Comparison of ENCODE assay signal across 9 mouse cellular contexts in the genomic region with DNA sequence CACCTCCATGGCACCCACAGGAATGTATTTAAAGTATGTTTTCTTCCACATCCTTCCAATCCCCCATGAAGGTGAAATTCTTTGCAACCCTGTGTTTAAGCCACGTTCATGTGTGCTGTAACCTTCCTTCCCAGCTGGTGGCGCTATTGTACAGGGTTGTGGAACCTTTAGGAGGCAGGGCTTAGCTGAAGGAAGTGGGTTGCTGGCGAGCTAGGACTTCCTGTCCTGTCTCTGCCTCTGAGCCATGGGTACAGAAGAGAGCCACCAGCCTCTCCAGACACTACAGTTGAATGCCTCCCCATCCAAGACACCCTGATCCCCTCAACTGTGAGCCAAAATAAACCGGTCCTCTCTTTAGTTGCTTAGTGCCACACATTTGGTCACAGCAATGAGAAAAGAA. TPM values are rescaled to one million over a fixed set of nuclear protein-coding genes. Genes with fewer than 3 reads are reported as not detected.
DNase-seq lines count a peak whose midpoint lies in the region; ATAC-seq and TF ChIP-seq lines count a peak whose summit lies in the region.
"Had no signal": no experiment of that assay in that cellular context is flagged by ENCODE, and none has a peak within 500 bp of the region (broad histone marks: within the 10 kb centered on the region; RNA-seq: fewer than 3 reads in every experiment).

No protein-coding gene starts in this region.

- no peak overlapping the region for H3K27ac ChIP-seq in kidney, embryonic 15.5 days
- no peak overlapping the region for H3K27ac ChIP-seq in ES-E14 (ENCODE audit: insufficient read depth, low read depth, low read length, poor library complexity, severe bottlenecking)
- no peak overlapping the region for H3K27ac ChIP-seq in small intestine, adult 2 months (ENCODE audit: insufficient read depth, low read depth, low read length)
- H3K27ac ChIP-seq: limb, embryonic 13.5 days had no signal

- H3K36me3 ChIP-seq in kidney, embryonic 15.5 days, result no peaks in the 10 kb centered on the region
- H3K36me3 ChIP-seq in ES-E14 (ENCODE audit: control insufficient read depth, insufficient read depth, low read length, poor library complexity, severe bottlenecking), result no peaks in the 10 kb centered on the region
- no peaks in the 10 kb centered on the region for H3K36me3 ChIP-seq in small intestine, adult 2 months (ENCODE audit: control insufficient read depth, insufficient read depth, low read length)
- H3K36me3 ChIP-seq: limb, embryonic 13.5 days had no signal

- no peak overlapping the region for H3K9ac ChIP-seq in kidney, embryonic 15.5 days
- H3K9ac ChIP-seq in ES-E14 (ENCODE audit: insufficient read depth, low read depth, low read length, poor library complexity, severe bottlenecking), result no peak overlapping the region
- H3K9ac ChIP-seq: limb, embryonic 13.5 days had no signal

- H3K4me1 ChIP-seq in kidney, embryonic 15.5 days, result no peaks in the 10 kb centered on the region
- H3K4me1 ChIP-seq in ES-E14 (ENCODE audit: control insufficient read depth in 2 of 2, insufficient read depth in 2 of 2, low read length in 2 of 2, poor library complexity in 1 of 2), result peaks cover 0 to 3% of the 10 kb centered on the region in 2 experiments; a peak in 2 of 4 replicates
- H3K4me1 ChIP-seq in small intestine, adult 2 months (ENCODE audit: control insufficient read depth, insufficient read depth, insufficient read length, low read length), result no peaks in the 10 kb centered on the region
- H3K4me1 ChIP-seq: limb, embryonic 13.5 days had no signal

- H3K4me2 ChIP-seq in kidney, embryonic 15.5 days, result no peak overlapping the region
- H3K4me2 ChIP-seq: limb, embryonic 13.5 days had no signal

- no peak for ATAC-seq in kidney, embryonic 15.5 days (replicated peaks; ENCODE audit: low FRiP score)

- no peak for TF ChIP-seq POLR2A in small intestine, adult 2 months (IDR thresholded peaks at IDR 0.05; ENCODE audit: low read depth, low read length)

- no peak overlapping the region for H3K4me3 ChIP-seq in kidney, embryonic 15.5 days (replicated peaks)
- H3K4me3 ChIP-seq in ES-E14 (ENCODE audit: insufficient read depth in 1 of 2, low read depth in 1 of 2, low read length in 2 of 2, poor library complexity in 1 of 2, severe bottlenecking in 1 of 2), result peak overlapping the region in 1 of 2 experiments; percentile 27; a peak in 1 of 4 replicates
- H3K4me3 ChIP-seq in small intestine, adult 2 months (ENCODE audit: low read depth, low read length), result no peak overlapping the region
- H3K4me3 ChIP-seq: limb, embryonic 13.5 days had no signal

- peak; percentile 10 for DNase-seq in kidney, adult 11 months
- peak; percentile 81 for DNase-seq in ES-E14 (ENCODE audit: low read depth, low spot score)
- peak; percentile 79 for DNase-seq in induced T-regulatory cell, adult 2 months (ENCODE audit: low read depth)
- no peak for DNase-seq in heart, adult 11 months
- DNase-seq in heart, adult 8-10 months (ENCODE audit: low spot score), result no peak
- no peak for DNase-seq in gastrocnemius, adult 18-20 months (ENCODE audit: low spot score)

- TF ChIP-seq CTCF in small intestine, adult 2 months (IDR thresholded peaks at IDR 0.05; ENCODE audit: extremely low read depth, insufficient read length, insufficient replicate concordance, low read depth, low read length), result peak; percentile 45; the same call in 1 of the 2 replicates

- in situ Hi-C loops in ES-E14 (cut with MboI; ENCODE audit: low sequenced_read_pairs in 2 of 2, unreplicated experiment in 2 of 2), result loop anchor here in 1 of 2 experiments (5.0 kb wide), 1 partner anchor 181 kb away; no protein-coding TSS in a partner anchor

- H3K27me3 ChIP-seq in kidney, embryonic 15.5 days, result no peaks in the 10 kb centered on the region
- no peaks in the 10 kb centered on the region for H3K27me3 ChIP-seq in small intestine, adult 2 months (ENCODE audit: control insufficient read depth, insufficient read depth, low read length)
- H3K27me3 ChIP-seq: limb, embryonic 13.5 days had no signal

- H3K9me3 ChIP-seq in kidney, embryonic 15.5 days (replicated peaks), result no peaks in the 10 kb centered on the region
- H3K9me3 ChIP-seq in ES-E14 (ENCODE audit: control insufficient read depth, insufficient read depth, low read depth, low read length), result no peaks in the 10 kb centered on the region
- H3K9me3 ChIP-seq: limb, embryonic 13.5 days had no signal

- WGBS in kidney, embryonic 15.5 days, result 65% methylated on average over 4 of the region's 4 CpGs
- 50% methylated on average over 4 of the region's 4 CpGs for WGBS in small intestine, adult 2 months

TF ChIP-seq in ES-E14, 5 proteins besides CTCF, POLR2A, EP300 and RAD21:
- no peak for TF ChIP-seq ZNF384 (IDR thresholded peaks at IDR 0.05; ENCODE audit: low read depth, low read length)
- peak; percentile 9; the same call in 1 of the 2 replicates for TF ChIP-seq HCFC1 (IDR thresholded peaks at IDR 0.05; ENCODE audit: borderline replicate concordance, insufficient read depth, low read length)
- peak; percentile 4; the same call in 1 of the 2 replicates for TF ChIP-seq ZC3H11A (IDR thresholded peaks at IDR 0.05; ENCODE audit: borderline replicate concordance, low read depth, low read length)
TF ChIP-seq in ES-E14: peak in this region for 2.

RNA-seq across cellular contexts. Expression of gene Piwil4, which starts 42.6 kb away (rescaled TPM):
- 0.05 TPM in 1 of 2 replicates, not detected in the other for polyA plus RNA-seq in kidney, embryonic 15.5 days (2015; fragmentation: Nextera tagmentation; extraction: Ambion mirVana)
- total RNA-seq in ES-E14 (2012; rRNA removed), result 2.7 and 4.8 TPM in 2 replicates
- 0.29 and 0.71 TPM in 2 replicates for polyA plus RNA-seq in small intestine, adult 2 months (2012; rRNA removed)
- total RNA-seq in heart, adult 8-10 months (2022), result not detected
- not detected for total RNA-seq in gastrocnemius, adult 18-20 months (2021)
- polyA plus RNA-seq: limb, embryonic 13.5 days had no signal

RNA-seq across cellular contexts. Expression of gene Amotl1, which starts 53.0 kb away (rescaled TPM):
- polyA plus RNA-seq in kidney, embryonic 15.5 days (2015; fragmentation: Nextera tagmentation; extraction: Ambion mirVana), result 20.4 and 23.3 TPM in 2 replicates
- 24.1 and 24.6 TPM in 2 replicates for total RNA-seq in ES-E14 (2012; rRNA removed)
- polyA plus RNA-seq in small intestine, adult 2 months (2012; rRNA removed), result 6.7 and 9.4 TPM in 2 replicates
- total RNA-seq in heart, adult 8-10 months (2022), result 10 to 100 TPM; 56.2 to 65.0 (median 58.1) TPM
- total RNA-seq in gastrocnemius, adult 18-20 months (2021), result 100 to 1,000 TPM; 330 to 339 TPM

RNA-seq across cellular contexts. Expression of gene Fut4, which starts 54.3 kb away (rescaled TPM):
- 3.2 TPM in 2 replicates for polyA plus RNA-seq in kidney, embryonic 15.5 days (2015; fragmentation: Nextera tagmentation; extraction: Ambion mirVana)
- 1.3 and 1.4 TPM in 2 replicates for total RNA-seq in ES-E14 (2012; rRNA removed)
- polyA plus RNA-seq in small intestine, adult 2 months (2012; rRNA removed), result 12.8 and 15.8 TPM in 2 replicates
- under 1 TPM; 0.33 to 0.63 (median 0.39) TPM for total RNA-seq in heart, adult 8-10 months (2022)
- under 1 TPM; 0.11 to 0.21 TPM for total RNA-seq in gastrocnemius, adult 18-20 months (2021)

Comparison
In these comparisons a context has a peak if more than half of its experiments do, and no peak if none do; other contexts are left out.
1. DNase-seq: peak in kidney, adult 11 months (single experiment), ES-E14 (single experiment) and induced T-regulatory cell, adult 2 months (single experiment); none in heart, adult 11 months (single experiment), heart, adult 8-10 months (single experiment) and gastrocnemius, adult 18-20 months (single experiment).
2. RNA of gene Amotl1, which starts 53.0 kb away (total RNA-seq): 330 to 339 TPM in gastrocnemius, adult 18-20 months; 56.2 to 65.0 TPM in heart, adult 8-10 months and 24.1 to 24.6 TPM in ES-E14; every median in the first group is over 4 times any median in the second.